Mouse (Mus musculus): ENCODE results near the gene Cerkl. TPM values are rescaled to one million over a fixed set of nuclear protein-coding genes. Genes with fewer than 3 reads are reported as not detected.

Gene Cerkl
- total RNA-seq, 2 experiments from 2014 or later, result 19.4 TPM; not detected in 1

GRCm38 (mm10) chr2:79343115-79343514 is 113.5 kb downstream of the Cerkl start:
- no peak for ATAC-seq (replicated peaks; ENCODE audit: low FRiP score, poor library complexity, severe bottlenecking)

GRCm38 (mm10) chr2:79339003-79339402 is 117.6 kb downstream of the Cerkl start:
- ATAC-seq (replicated peaks; ENCODE audit: low FRiP score, poor library complexity, severe bottlenecking), result no peak

GRCm38 (mm10) chr2:79336141-79336540 is 120.4 kb downstream of the Cerkl start:
- ATAC-seq (replicated peaks; ENCODE audit: low FRiP score, poor library complexity, severe bottlenecking), result no peak

- ATAC-seq (replicated peaks; ENCODE audit: low FRiP score, poor library complexity, severe bottlenecking), result no peak
Measured at GRCm38 (mm10) chr2:79334661-79335060, 121.9 kb downstream of the Cerkl start.

- ATAC-seq (replicated peaks; ENCODE audit: low FRiP score, poor library complexity, severe bottlenecking), result no peak
Measured at GRCm38 (mm10) chr2:79328079-79328478, 128.5 kb downstream of the Cerkl start.

GRCm38 (mm10) chr2:79316182-79316880 is 140.3 kb downstream of the Cerkl start:
- ATAC-seq (replicated peaks; ENCODE audit: low FRiP score, poor library complexity, severe bottlenecking), result no peak

- ATAC-seq (replicated peaks; ENCODE audit: low FRiP score, poor library complexity, severe bottlenecking), result no peak
Measured at GRCm38 (mm10) chr2:79315108-79315507, 141.5 kb downstream of the Cerkl start.

- ATAC-seq (replicated peaks; ENCODE audit: low FRiP score, poor library complexity, severe bottlenecking), result no peak
Measured at GRCm38 (mm10) chr2:79312499-79312898, 144.1 kb downstream of the Cerkl start.

GRCm38 (mm10) chr2:79309454-79310118 is 147.0 kb downstream of the Cerkl start:
- ATAC-seq (replicated peaks; ENCODE audit: low FRiP score, poor library complexity, severe bottlenecking), result no peak

GRCm38 (mm10) chr2:79307549-79307948 is 149.0 kb downstream of the Cerkl start:
- ATAC-seq (replicated peaks; ENCODE audit: low FRiP score, poor library complexity, severe bottlenecking), result no peak

GRCm38 (mm10) chr2:79302398-79302797 is 154.2 kb downstream of the Cerkl start:
- ATAC-seq (replicated peaks; ENCODE audit: low FRiP score, poor library complexity, severe bottlenecking), result no peak

GRCm38 (mm10) chr2:79292431-79292830 is 164.2 kb downstream of the Cerkl start:
- no peak for ATAC-seq (replicated peaks; ENCODE audit: low FRiP score, poor library complexity, severe bottlenecking)

- no peak for ATAC-seq (replicated peaks; ENCODE audit: low FRiP score, poor library complexity, severe bottlenecking)
Measured at GRCm38 (mm10) chr2:79291922-79292321, 164.7 kb downstream of the Cerkl start.

GRCm38 (mm10) chr2:79290149-79290548 is 166.4 kb downstream of the Cerkl start:
- no peak for ATAC-seq (replicated peaks; ENCODE audit: low FRiP score, poor library complexity, severe bottlenecking)

- ATAC-seq (replicated peaks; ENCODE audit: low FRiP score, poor library complexity, severe bottlenecking), result no peak
Measured at GRCm38 (mm10) chr2:79284206-79284605, 172.4 kb downstream of the Cerkl start.

Other genes with a start within 250 kb of the Cerkl start
- 241 and 252 TPM in 2 replicates for gene Itga4, start 201.4 kb downstream of the Cerkl start, total RNA-seq (2015; ENCODE audit: low replicate concordance)
- gene Itga4, start 201.4 kb downstream of the Cerkl start, total RNA-seq (2017; ENCODE audit: low replicate concordance), result 298 and 384 TPM in 2 replicates
- gene Neurod1, start within 50 bp of the Cerkl start, total RNA-seq (2015; ENCODE audit: low replicate concordance), result not detected in 2 replicates
- not detected in 2 replicates for gene Neurod1, start within 50 bp of the Cerkl start, total RNA-seq (2017; ENCODE audit: low replicate concordance)
- 3.8 and 7.5 TPM in 2 replicates for gene Itprid2, start 178.6 kb upstream of the Cerkl start, total RNA-seq (2015; ENCODE audit: low replicate concordance)
- gene Itprid2, start 178.6 kb upstream of the Cerkl start, total RNA-seq (2017; ENCODE audit: low replicate concordance), result 2.1 and 3.2 TPM in 2 replicates